Mouse (Mus musculus) right cerebral cortex, postnatal 36 days (tissue): ENCODE data around the gene Lfng.

ENCODE experiments used
- DNase-seq, 2 experiments: peaks; one replicate each; pipeline ENCODE4 v3.0.0; 2022; ENCODE audit warnings: low spot score in 2 of 2, mixed read lengths in 1 of 2

Gene Lfng

GRCm38 (mm10) chr5:140615321-140616109 is 8.4 kb downstream of the Lfng start:
- no peak for DNase-seq

GRCm38 (mm10) chr5:140616110-140616503 is 9.0 kb downstream of the Lfng start:
- no peak for DNase-seq

GRCm38 (mm10) chr5:140616691-140617090 is 9.6 kb downstream of the Lfng start:
- DNase-seq = no peak

- DNase-seq = no peak
Observed at GRCm38 (mm10) chr5:140617714-140618113, 10.6 kb downstream of the Lfng start.

- DNase-seq = no peak
Observed at GRCm38 (mm10) chr5:140619151-140619771, 12.1 kb downstream of the Lfng start.

GRCm38 (mm10) chr5:140619895-140620736 is 13.0 kb downstream of the Lfng start:
- no peak for DNase-seq

GRCm38 (mm10) chr5:140621092-140621491 is 14.0 kb downstream of the Lfng start:
- DNase-seq = no peak

- no peak for DNase-seq
Observed at GRCm38 (mm10) chr5:140621517-140621916, 14.4 kb downstream of the Lfng start.

- no peak for DNase-seq
Observed at GRCm38 (mm10) chr5:140622978-140623670, 16.0 kb downstream of the Lfng start.

GRCm38 (mm10) chr5:140623791-140624190 is 16.7 kb downstream of the Lfng start:
- DNase-seq = no peak

- DNase-seq = no peak
Observed at GRCm38 (mm10) chr5:140624238-140624637, 17.1 kb downstream of the Lfng start.

GRCm38 (mm10) chr5:140624961-140625360 is 17.8 kb downstream of the Lfng start:
- DNase-seq = no peak

- DNase-seq = no peak
Observed at GRCm38 (mm10) chr5:140627580-140627979, 20.5 kb downstream of the Lfng start.

- no peak for DNase-seq
Observed at GRCm38 (mm10) chr5:140628995-140629394, 21.9 kb downstream of the Lfng start.

GRCm38 (mm10) chr5:140633432-140633831 is 26.3 kb downstream of the Lfng start:
- no peak for DNase-seq

GRCm38 (mm10) chr5:140634798-140635722 is 27.9 kb downstream of the Lfng start:
- no peak for DNase-seq

GRCm38 (mm10) chr5:140636316-140637057 is 29.4 kb downstream of the Lfng start:
- DNase-seq = no peak

GRCm38 (mm10) chr5:140637058-140637410 is 29.9 kb downstream of the Lfng start:
- DNase-seq = no peak

- no peak for DNase-seq
Observed at GRCm38 (mm10) chr5:140637989-140638388, 30.9 kb downstream of the Lfng start.

GRCm38 (mm10) chr5:140638484-140638883 is 31.4 kb downstream of the Lfng start:
- DNase-seq = no peak
